Mouse (Mus musculus): ENCODE measurements around the gene Lrch1.

DNA sequence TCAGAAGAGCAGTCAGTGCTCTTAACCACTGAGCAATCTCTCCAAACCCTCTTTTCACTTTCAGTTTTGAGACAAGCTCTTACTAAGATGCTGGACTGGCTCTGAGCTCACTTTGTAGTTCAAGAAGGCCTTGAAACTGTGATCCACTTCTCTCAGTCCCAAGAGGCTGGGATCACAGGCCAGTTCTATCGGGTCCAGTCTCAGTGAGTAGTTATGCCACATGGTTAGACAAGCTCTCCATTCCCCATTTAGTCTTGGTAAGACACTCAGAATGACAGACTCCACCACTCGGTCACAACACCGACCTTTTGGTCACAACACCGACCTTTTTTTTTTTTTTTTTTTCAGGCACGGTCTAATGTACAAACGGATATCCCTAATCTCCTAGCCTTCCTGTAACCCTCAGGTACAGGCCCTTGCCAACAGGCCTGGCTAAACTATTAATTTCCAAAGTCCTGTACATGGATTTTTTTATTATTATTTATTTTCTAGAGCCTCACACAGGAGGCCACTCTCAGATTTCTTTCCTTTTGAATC lies 4.0 kb downstream of the Lrch1 start:
- TF ChIP-seq TCF12 (IDR thresholded peaks at IDR 0.05; ENCODE audit: insufficient read depth, poor library complexity, severe bottlenecking) = no peak
- TF ChIP-seq POLR2A (IDR thresholded peaks at IDR 0.05; ENCODE audit: insufficient read length, low read depth) = no peak
- no peak for TF ChIP-seq MYOG (IDR thresholded peaks at IDR 0.05; ENCODE audit: control insufficient read depth in 1 of 3, insufficient read depth in 1 of 3, insufficient read length in 2 of 3, low read depth in 2 of 3)
- no peak for TF ChIP-seq USF1 (IDR thresholded peaks at IDR 0.05; ENCODE audit: low read depth)
- TF ChIP-seq E2F4 (IDR thresholded peaks at IDR 0.05; ENCODE audit: insufficient read depth) = no peak
- TF ChIP-seq MAX (IDR thresholded peaks at IDR 0.05; ENCODE audit: low read depth) = no peak
- no peak for TF ChIP-seq CEBPB (IDR thresholded peaks at IDR 0.05; ENCODE audit: insufficient read depth, poor library complexity, severe bottlenecking)
- TF ChIP-seq REST (IDR thresholded peaks at IDR 0.05; ENCODE audit: insufficient read depth, insufficient read length) = no peak
